Mouse (Mus musculus): Measurements from ENCODE around the gene Trak1. TPM values are rescaled to one million over a fixed set of nuclear protein-coding genes. Genes with fewer than 3 reads are reported as not detected.

The Trak1 gene
- polyA plus RNA-seq, 1 experiment from 2014 or later, result 5.1 TPM

DNA sequence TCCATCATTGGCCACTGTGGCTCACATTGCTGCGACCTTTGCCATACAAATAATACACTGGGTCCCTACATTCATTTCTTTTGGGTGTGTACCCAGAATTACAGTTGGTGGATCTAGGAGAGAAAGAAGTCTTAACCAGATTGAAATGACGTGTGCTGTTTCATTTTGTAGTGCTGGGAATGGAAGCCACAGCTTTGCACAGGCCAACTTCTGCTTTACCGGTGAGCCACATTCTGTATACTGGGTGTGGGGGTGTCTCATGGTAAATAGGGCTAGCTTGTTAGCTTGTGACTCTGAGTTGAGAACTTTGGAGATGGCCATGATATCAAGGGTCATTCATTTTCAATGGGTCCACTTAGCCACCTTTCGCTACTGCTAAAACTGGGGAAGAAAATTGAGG lies 8.2 kb downstream of the Trak1 start:
- WGBS (ENCODE audit: insufficient replicate concordance), result 72% methylated on average over 4 of the region's 4 CpGs
- Histone ChIP-seq H3K9ac (replicated peaks) (no peak overlapping the region), H3K27me3 (ENCODE audit: insufficient read depth, low read length) (no peaks in the 10 kb centered on the region), H3K4me3 (ENCODE audit: low read depth, low read length) (no peak overlapping the region), H3K4me2 (ENCODE audit: low read depth, low read length) (no peak overlapping the region), H3K36me3 (replicated peaks; ENCODE audit: insufficient read depth, low read length) (0 out of 2 replicates have a peak, but pooled peaks cover 3% of the 10 kb centered on the region), H3K4me1 (ENCODE audit: insufficient read depth) (peaks cover 15% of the 10 kb centered on the region), H3K9me3 (ENCODE audit: low read length) (no peaks in the 10 kb centered on the region), H3K27ac (ENCODE audit: low read depth) (no peak overlapping the region)
- no peak for ATAC-seq
- TF ChIP-seq EP300 (IDR thresholded peaks at IDR 0.05; ENCODE audit: low read depth), result no peak
- no peak for TF ChIP-seq CTCF (IDR thresholded peaks at IDR 0.05; ENCODE audit: low read depth)
- no peak for DNase-seq

DNA sequence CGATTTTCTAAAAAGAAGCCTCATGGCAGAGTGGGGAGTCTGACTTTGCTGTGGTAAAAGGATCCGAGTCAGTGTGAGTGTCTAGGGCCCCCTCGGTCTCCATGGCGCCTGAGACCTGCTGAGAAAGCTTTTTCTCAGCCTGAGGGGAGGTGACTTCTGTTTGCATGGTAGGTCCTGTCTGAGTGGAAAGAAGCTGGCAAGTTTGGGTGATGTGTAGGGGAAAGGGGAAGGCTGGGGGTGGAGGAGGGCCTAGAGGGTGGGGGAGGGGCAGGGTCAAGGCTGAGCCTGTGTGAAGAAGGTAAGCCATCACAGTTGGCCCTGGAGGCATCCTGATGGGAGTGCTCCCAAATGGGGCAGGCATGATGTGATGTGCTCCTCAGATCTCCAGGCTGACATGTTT lies 12.0 kb downstream of the Trak1 start:
- no peak for ATAC-seq
- H3K4me1 ChIP-seq (ENCODE audit: insufficient read depth), result peaks cover 14% of the 10 kb centered on the region
- H3K27ac ChIP-seq (ENCODE audit: low read depth), result no peak overlapping the region
- no peak overlapping the region for H3K4me2 ChIP-seq (ENCODE audit: low read depth, low read length)
- H3K4me3 ChIP-seq (ENCODE audit: low read depth, low read length), result no peak overlapping the region
- WGBS (ENCODE audit: insufficient replicate concordance), result 74% methylated on average over 4 of the region's 4 CpGs
- H3K36me3 ChIP-seq (replicated peaks; ENCODE audit: insufficient read depth, low read length), result 0 out of 2 replicates have a peak, but pooled peaks cover 3% of the 10 kb centered on the region
- no peaks in the 10 kb centered on the region for H3K9me3 ChIP-seq (ENCODE audit: low read length)
- no peak overlapping the region for H3K9ac ChIP-seq (replicated peaks)
- no peak for DNase-seq
- H3K27me3 ChIP-seq (ENCODE audit: insufficient read depth, low read length), result no peaks in the 10 kb centered on the region
- TF ChIP-seq EP300 (IDR thresholded peaks at IDR 0.05; ENCODE audit: low read depth) (no peak), CTCF (IDR thresholded peaks at IDR 0.05; ENCODE audit: low read depth) (no peak)

DNA sequence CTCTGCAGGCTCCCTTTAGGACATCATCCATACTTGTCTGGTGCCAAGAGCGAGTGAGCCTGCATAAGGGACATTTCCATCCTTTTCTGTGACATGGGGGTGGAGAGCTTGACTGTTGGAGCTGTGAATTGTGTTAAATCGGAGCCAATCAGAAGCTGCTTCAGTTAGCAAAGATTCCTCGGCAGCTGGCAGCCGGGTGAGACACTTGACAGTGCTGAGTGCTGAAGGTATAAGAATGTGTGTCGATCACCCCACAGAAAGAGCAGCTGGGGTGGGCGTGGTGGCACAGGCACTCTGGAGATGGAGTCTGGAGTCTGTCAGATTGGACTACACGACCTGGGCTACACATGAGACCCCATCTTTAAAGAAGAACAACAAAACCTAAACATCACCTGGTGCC lies 13.2 kb downstream of the Trak1 start:
- no peak for ATAC-seq
- Histone ChIP-seq H3K4me3 (ENCODE audit: low read depth, low read length) (no peak overlapping the region), H3K4me1 (ENCODE audit: insufficient read depth) (peaks cover 17% of the 10 kb centered on the region), H3K4me2 (ENCODE audit: low read depth, low read length) (no peak overlapping the region), H3K27ac (ENCODE audit: low read depth) (no peak overlapping the region), H3K9me3 (ENCODE audit: low read length) (no peaks in the 10 kb centered on the region), H3K9ac (replicated peaks) (no peak overlapping the region), H3K27me3 (ENCODE audit: insufficient read depth, low read length) (no peaks in the 10 kb centered on the region), H3K36me3 (replicated peaks; ENCODE audit: insufficient read depth, low read length) (0 out of 2 replicates have a peak, but pooled peaks cover 3% of the 10 kb centered on the region)
- WGBS (ENCODE audit: insufficient replicate concordance), result 79% methylated on average over 7 of the region's 7 CpGs
- TF ChIP-seq EP300 (IDR thresholded peaks at IDR 0.05; ENCODE audit: low read depth) (no peak), CTCF (IDR thresholded peaks at IDR 0.05; ENCODE audit: low read depth) (no peak)
- no peak for DNase-seq

DNA sequence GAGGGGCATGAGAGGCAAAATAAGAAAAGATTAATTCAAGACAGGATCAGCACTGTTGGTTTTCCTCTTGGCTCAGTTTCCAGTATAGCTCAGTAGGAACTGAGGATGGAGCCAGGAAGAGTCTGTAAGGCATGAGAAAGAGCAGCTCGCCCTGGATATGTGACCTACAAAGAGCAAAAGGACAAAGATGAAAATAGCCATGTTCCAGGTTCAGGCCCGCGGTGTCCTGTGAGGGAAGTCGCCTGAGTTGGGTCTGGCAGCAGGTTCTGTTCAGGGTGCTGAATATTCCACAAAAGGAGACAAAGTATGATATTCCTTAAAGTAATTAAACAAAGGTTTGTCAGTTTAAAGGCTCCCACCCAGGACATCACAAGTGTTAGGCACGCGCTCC lies 14.5 kb downstream of the Trak1 start:
- Histone ChIP-seq H3K27me3 (ENCODE audit: insufficient read depth, low read length) (no peaks in the 10 kb centered on the region), H3K4me3 (ENCODE audit: low read depth, low read length) (no peak overlapping the region), H3K4me2 (ENCODE audit: low read depth, low read length) (no peak overlapping the region), H3K4me1 (ENCODE audit: insufficient read depth) (peaks cover 30% of the 10 kb centered on the region), H3K9me3 (ENCODE audit: low read length) (no peaks in the 10 kb centered on the region), H3K9ac (replicated peaks) (no peak overlapping the region), H3K36me3 (replicated peaks; ENCODE audit: insufficient read depth, low read length) (0 out of 2 replicates have a peak, but pooled peaks cover 3% of the 10 kb centered on the region), H3K27ac (ENCODE audit: low read depth) (no peak overlapping the region)
- 79% methylated on average over 6 of the region's 6 CpGs for WGBS (ENCODE audit: insufficient replicate concordance)
- no peak for DNase-seq
- TF ChIP-seq EP300 (IDR thresholded peaks at IDR 0.05; ENCODE audit: low read depth) (no peak), CTCF (IDR thresholded peaks at IDR 0.05; ENCODE audit: low read depth) (no peak)
- ATAC-seq, result no peak

DNA sequence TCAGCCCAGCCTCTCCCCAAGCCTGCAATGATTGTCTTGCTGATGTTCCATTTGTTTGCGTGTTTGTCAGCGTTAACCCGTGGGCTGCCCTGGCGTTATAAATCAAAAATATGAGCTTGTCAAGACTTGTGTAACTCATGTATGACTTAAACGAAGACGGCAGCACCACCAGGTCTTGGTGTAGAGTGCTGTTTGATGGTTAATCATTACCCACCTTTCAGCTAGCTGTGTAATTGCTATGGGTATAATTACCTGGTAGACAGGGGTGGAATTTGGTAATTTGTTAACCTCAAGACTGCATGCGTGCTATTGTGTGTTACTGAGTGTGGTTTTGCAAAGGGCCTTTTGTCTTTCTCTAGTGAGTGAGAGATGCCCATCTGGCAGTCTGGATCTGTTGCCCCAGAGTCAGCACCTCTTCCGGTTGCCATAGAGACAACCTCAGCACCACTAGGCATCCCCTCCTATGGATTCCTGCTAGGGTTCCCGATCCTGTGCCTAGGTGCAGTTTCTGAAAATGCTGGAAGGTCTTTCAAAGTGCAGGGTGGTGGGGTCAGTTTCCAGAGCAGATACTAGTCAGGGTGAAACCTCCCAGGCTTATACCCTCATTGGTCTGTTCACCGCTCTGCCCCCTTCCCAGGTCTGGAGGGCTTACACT lies 15.1 kb downstream of the Trak1 start:
- peaks cover 35% of the 10 kb centered on the region for H3K4me1 ChIP-seq (ENCODE audit: insufficient read depth)
- no peak for DNase-seq

DNA sequence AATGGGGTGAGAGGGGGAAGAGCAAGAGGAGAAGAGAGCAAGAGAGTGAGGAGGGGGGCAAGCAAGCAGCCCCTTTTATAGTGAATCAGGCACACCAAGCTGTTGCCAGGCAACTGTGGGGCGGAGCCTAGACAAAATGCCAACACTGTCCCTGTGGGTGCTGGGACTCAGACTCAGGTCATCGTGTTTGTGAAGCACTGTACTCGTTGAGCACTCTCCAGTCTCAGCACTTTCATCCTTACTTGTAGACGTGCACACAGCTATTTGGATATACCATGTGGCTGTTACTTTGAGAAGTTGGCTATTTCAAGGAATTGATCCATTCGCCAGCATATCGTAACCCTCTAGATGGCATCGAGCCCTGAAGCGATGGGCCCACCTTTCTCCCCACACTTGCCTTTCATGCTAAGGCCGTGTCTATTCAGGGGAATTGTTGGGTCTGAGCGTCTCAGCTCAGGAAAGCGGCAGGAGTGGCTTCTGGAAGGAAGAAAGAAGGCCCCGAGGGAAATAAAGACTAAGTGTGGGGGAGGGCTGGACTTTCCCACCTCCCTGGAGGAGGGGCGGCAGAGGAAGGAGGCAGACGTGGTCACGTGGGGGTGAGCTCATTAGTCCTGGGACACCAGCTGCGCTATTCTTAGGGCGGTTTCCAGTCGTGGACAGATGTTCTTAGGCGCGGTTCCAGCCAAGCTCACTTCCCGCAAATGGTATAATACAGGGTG lies 16.5 kb downstream of the Trak1 start:
- no peak; the same call in none of the 2 replicates for TF ChIP-seq EP300 (IDR thresholded peaks at IDR 0.05; ENCODE audit: low read depth)
- no peak for TF ChIP-seq CTCF (IDR thresholded peaks at IDR 0.05; ENCODE audit: low read depth)
- H3K36me3 ChIP-seq (replicated peaks; ENCODE audit: insufficient read depth, low read length), result peaks cover 4% of the 10 kb centered on the region; the same call in 1 of the 2 replicates
- H3K4me3 ChIP-seq (ENCODE audit: low read depth, low read length), result peak overlapping the region; percentile 31
- 8% methylated on average over 21 of the region's 21 CpGs for WGBS (ENCODE audit: insufficient replicate concordance)
- peak overlapping the region; percentile 57 for H3K9ac ChIP-seq (replicated peaks)
- H3K9me3 ChIP-seq (ENCODE audit: low read length), result no peaks in the 10 kb centered on the region
- H3K27ac ChIP-seq (ENCODE audit: low read depth), result peak overlapping the region; percentile 95
- DNase-seq, result peak; percentile 73
- peak overlapping the region; percentile 71 for H3K4me2 ChIP-seq (ENCODE audit: low read depth, low read length)
- H3K4me1 ChIP-seq (ENCODE audit: insufficient read depth), result peaks cover 37% of the 10 kb centered on the region
- peak; percentile 73 for ATAC-seq
- H3K27me3 ChIP-seq (ENCODE audit: insufficient read depth, low read length), result no peaks in the 10 kb centered on the region

More for the DNA sequence above, 15.1 kb downstream of the Trak1 start:
- Histone ChIP-seq H3K36me3 (replicated peaks; ENCODE audit: insufficient read depth, low read length) (no peaks in the 10 kb centered on the region), H3K27me3 (ENCODE audit: insufficient read depth, low read length) (no peaks in the 10 kb centered on the region), H3K9me3 (ENCODE audit: low read length) (no peaks in the 10 kb centered on the region), H3K27ac (ENCODE audit: low read depth) (no peak overlapping the region), H3K4me2 (ENCODE audit: low read depth, low read length) (no peak overlapping the region), H3K4me3 (ENCODE audit: low read depth, low read length) (no peak overlapping the region), H3K9ac (replicated peaks) (no peak overlapping the region)
- ATAC-seq, result no peak
- WGBS (ENCODE audit: insufficient replicate concordance), result 67% methylated on average over 10 of the region's 10 CpGs
- TF ChIP-seq EP300 (IDR thresholded peaks at IDR 0.05; ENCODE audit: low read depth), result no peak
- no peak for TF ChIP-seq CTCF (IDR thresholded peaks at IDR 0.05; ENCODE audit: low read depth)

Measured in liver, postnatal 0 days (tissue).